Mouse (Mus musculus) ES-Bruce4 (cell line): Measurements from ENCODE around the gene Atp7b.

ENCODE experiments used
- CTCF ChIP-seq: IDR thresholded peaks from one replicate; pipeline ENCODE4 v1.8.1; 2011; ENCODE audit warnings: low read depth, low read length
- EP300 ChIP-seq: IDR thresholded peaks from 2 replicates; pipeline ENCODE4 v1.6.1; 2011; ENCODE audit warnings: low read depth, low read length; ENCODE audit not compliant: insufficient read depth
- POLR2A ChIP-seq: IDR thresholded peaks from one replicate; pipeline ENCODE4 v1.8.1; 2011; ENCODE audit warnings: low read length; ENCODE audit not compliant: insufficient read depth

DNA sequence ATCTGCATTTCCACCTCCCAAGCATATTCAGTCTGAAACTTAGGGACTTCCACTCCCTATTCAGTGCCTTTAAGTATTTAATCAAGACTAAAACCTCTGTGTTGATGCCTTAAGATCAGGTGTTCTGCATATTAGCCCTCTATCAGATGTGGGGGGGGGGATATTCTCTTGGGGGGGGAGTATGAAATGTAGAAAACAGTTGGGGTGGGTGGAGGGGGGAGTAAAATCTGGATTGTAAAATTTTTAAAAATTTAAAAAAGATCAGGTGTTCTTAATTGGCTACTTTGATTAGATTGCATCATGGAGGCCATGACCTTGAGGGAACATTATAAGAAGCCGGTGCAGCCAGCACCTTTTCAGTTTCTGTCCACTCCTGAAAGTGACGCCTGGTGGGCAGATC is 101.7 kb downstream of the Atp7b start, which contains the start of gene Fam90a1a:
- TF ChIP-seq CTCF: no peak
- TF ChIP-seq POLR2A: no peak
- no peak for TF ChIP-seq EP300
